Mouse (Mus musculus): Measurements from ENCODE around the gene Atp6v0a4. TPM values are rescaled to one million over a fixed set of nuclear protein-coding genes. Genes with fewer than 3 reads are reported as not detected.

Atp6v0a4 gene
- total RNA-seq, 2 experiments from 2014 or later = 0.72 to 1.4 TPM

DNA sequence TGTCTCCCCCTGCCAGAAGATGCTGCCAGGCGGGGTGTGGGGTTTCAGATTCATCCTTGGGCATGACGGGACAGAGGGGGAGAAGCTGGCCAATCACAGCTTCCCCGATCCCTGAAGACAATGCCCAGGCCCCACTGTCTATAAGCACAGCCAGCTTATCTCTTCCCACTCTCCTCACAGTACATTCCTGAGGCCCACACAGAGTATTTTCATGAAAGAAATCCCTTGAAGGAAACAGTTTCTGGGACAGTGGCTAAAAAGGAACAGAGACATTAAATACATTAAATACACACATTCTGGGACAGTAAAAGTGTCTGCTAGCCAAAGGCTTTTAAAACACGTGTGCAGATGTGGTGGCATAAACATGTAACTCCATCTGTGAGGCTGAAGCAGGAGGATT lies 44.0 kb downstream of the Atp6v0a4 start:
- DNase-seq = no peak

DNA sequence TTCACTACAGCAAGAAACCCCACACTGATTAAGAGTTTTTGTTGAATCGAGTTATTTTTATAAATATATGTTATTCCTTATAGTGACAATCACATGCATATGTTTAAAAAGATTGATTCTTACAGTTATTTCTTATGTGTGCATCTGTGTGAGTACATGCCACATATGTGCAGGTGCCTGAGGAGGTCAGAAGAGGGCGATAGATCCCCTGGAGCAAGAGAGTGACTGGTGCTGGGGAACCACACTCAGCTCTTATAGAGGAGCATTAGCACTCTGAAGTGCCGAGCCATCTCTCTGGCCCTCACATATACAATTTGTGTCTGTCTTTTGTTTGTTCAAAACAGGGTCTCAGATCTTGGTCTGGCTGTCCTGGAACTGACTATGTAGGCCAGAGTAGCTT lies 50.8 kb downstream of the Atp6v0a4 start:
- no peak for DNase-seq

DNA sequence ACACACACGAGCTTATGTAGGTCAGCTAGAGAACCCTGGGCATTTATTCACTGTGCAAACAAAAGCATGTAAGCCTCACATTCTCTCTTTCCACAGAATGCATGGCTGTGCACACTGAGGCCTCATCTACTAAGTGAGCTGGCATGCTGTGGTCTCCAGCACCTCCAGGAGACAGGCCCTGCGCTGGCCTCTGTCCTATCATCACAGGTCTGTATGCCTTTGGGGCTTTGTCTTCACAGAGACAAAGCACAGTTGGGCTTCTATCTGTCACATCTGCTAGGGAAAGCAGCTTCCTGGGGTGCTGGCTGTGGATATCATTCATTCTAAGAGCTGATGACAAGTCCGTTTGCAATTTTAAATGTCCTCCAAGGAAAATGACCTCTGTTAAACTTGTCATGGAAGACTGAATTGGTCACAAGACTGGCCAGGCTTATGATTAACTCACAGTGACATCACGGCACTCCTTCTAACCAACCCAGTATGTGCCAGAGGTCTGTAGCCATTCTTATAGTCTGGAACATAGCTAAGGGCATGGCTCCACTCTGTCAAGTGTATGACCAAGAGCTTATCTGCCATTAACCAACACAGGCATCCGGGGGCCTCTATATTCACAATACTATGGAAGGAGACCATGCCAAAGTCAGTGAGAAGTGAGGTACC lies 52.1 kb downstream of the Atp6v0a4 start:
- DNase-seq = no peak

DNA sequence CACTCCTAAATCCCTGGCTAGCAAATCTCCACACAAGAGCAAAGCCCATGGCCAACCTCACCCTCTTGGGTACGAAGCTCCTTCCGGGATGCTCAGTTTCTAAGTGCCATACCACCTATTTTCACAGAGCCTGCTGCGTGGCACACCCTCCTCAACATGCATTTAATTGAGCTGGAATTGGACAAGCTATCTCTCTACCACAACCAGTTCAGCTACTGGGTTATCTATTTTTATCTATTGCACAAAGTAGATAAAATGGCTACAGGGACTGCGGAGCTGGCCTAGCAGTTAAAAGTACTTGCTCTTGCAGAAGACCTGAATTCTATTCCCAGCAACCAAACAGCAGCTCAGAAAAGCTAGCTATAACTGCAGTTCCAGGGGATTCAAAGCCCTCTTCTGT lies 53.1 kb downstream of the Atp6v0a4 start:
- DNase-seq = no peak

DNA sequence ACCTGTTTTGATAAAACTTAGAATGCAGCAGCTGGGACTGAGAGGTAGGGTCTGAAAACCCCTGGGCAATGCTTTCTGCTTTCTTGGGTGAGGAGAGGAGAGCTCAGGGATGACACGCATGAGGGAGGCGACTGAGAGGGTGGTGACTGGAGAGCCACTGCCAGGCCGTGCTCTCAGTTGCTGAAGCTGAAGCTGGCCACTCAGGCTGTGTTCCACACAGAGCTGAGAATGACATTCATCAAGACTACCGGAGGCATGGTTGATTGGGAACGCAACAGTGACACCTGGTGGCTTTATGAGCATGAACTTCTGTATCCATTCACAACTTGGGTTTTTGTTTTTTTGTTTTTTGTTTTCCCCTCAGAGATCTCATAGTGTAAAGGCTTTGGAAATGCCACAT lies 58.2 kb downstream of the Atp6v0a4 start:
- DNase-seq = peak; percentile 57 to 69

DNA sequence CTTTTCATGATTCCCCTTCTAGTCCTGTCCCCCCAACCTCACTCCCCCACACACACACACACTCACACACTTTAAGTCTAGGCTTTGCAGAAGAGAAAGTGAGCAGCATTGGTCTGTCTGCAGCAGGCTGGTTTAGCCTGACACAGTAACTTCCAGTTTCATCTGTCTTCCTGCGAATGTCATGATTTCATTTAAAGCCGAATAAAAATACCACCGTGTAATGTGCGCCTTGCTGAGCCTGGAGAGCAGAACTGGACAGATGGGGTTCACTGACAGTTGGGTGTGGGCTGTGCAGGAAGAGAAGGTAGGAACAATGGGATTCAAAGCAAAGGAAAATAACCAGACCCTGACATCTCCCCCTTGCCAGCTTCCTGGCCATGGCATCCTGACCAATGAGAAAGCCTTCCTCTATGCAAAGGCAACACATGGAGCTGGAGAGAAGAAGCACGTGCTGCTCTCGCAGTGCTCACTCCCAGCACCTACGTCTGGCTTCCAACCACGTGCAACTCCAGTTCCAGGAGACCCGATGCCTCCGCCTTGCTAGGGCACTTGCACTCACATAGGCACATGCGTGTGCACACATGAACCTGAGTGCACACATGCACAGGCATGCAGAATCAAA lies 58.8 kb downstream of the Atp6v0a4 start:
- DNase-seq = peak in 1 of 2 experiments; percentile 8

DNA sequence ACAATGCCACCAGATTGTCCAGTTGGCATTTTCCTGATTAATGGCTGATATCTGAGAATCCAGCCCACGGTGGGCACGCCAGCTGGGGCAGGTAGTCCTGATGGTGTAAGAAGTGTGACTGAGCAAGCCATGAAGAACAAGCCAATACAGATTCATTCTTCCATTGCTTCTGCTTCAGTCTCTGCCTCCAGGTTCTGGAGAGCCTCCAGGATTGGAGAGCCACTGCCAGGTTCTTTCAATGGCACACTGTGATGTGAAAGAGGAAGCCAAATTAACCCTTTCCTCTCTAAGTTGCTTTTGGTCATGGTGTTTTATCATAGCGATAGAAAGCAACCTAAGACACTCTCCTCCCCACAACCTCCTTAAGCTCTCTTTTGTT lies 59.3 kb downstream of the Atp6v0a4 start:
- no peak for DNase-seq

DNA sequence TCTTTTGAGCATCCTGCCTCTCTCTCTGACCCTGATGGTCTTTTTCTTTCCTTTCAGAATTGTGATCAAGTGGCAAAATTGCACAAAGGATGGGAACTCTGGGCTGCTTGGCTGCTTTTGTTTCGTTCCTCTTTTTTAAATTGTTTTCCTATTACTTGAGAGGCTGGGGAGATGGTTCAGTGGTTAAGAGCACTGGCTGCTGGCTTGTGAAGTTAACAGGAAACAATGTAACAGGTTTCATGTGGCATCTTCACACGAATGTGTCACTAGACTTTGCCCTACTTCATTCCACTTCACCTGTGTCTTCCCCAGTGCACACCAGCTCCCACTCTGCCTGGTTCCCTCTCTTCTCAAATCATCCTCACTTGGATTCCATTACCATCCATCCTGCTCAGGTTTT lies 59.8 kb downstream of the Atp6v0a4 start:
- no peak for DNase-seq

DNA sequence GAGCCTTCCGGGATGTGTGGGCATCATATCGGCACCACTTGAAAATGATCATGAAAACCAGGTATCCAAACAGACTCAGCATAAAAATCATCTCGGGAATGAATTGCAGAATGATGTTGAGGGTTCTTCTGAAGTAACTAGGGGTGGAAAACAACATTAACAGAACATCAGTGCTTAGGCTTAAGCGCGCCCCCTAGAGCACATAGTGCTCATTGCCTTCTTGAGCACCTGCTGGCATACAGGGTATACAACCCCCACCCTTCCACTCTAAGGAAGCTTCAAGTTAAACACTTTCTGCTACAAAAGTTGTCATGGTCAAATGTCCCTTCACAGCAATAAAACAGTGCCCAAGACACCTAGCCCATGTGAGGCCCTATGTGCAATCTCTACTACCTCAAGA lies 65.6 kb downstream of the Atp6v0a4 start:
- no peak for DNase-seq

DNA sequence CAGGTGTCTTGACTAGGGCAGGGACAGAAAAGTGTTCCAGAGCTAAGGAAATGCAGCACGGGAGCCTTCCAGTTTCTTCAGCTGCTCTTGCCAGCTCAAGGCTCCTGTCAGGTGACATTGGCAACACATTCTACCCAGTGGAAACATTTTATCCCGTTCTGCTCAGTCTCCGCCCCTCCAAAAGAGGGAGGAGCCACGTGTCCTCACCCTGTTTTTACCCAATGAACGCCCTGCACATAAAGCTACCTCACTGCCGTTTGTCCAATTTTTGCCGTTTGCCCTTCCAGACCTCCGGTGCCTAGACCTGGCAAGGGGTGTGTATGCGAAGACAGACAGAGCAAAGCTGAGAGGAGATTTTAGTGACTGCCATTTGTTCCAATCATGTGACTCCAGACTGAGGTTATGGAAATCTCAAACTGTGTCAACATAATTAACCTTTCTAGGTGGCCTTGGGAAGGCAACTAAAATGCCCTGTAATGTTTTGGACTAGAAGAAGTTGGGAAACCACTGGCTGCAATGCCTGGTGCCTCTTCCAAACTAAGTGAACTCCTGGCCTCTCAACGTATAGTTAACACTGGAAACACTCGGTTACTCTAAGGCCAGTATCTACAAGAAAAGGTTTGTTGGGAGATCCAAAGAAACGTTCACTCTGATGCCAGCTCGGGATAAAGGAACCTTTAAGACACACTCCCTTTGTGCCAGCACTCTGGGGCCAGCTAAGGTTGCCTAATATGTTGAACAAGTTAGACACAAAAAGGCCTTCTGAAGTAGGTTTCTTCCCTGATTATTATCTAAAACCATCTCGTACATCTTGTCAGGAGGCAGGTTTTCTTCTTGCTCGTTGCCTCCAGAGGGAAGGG lies 68.7 kb downstream of the Atp6v0a4 start:
- no peak for DNase-seq

DNA sequence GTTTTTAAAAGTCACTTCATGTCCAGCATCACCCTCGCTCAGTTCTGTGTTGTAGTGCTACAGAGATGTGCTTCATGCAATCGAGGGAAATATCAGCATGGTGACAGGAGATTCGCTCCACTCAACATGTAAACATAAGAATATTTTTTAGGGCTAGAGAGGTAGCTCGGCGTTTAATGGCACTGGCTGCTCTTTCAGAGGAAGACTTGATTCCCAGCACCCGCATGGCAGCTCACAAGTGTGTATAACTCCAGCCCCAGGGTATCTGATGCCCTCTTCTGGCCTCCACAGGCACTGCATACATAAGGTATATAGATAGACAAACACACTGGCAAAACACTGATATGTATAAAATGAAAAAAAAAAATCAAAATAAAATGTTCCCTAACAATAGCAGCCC lies 74.8 kb downstream of the Atp6v0a4 start:
- no peak for DNase-seq

DNA sequence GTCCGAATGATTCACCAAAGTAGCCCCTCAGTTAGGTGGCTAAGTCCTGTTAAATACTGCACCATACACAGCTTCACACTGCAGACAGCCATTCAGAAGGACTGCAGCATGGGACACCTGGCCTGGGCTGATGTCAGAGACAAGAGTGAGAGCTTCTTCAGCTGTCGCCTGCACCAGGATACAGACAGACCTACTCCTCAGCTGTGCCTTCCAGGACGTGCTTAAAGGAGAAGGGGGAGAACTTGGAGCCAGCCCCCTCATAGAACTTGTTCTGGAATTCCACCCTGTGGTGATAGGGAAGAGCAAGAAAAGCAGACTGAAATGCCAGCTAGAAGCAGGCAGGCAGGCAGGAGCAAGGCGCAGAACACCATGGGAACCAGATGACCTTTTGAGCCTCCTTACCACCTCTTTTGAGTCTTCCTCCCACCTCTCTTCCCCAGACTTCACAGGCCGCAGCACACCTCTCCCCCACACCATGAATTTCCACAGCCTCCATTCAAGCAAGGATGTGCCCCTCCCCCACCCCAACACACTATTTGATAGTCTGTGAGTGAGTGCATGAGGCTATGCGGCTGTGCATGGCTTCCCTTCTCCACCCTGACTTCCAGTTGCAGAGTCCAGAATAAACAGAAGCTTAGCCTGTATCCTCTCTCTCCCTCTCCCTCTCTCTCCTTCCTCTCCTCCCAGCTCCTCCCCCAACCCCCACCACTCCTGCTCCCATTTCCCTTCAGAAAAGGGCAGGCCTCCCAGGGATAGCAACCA lies 75.4 kb downstream of the Atp6v0a4 start:
- peak; percentile 42 for DNase-seq

DNA sequence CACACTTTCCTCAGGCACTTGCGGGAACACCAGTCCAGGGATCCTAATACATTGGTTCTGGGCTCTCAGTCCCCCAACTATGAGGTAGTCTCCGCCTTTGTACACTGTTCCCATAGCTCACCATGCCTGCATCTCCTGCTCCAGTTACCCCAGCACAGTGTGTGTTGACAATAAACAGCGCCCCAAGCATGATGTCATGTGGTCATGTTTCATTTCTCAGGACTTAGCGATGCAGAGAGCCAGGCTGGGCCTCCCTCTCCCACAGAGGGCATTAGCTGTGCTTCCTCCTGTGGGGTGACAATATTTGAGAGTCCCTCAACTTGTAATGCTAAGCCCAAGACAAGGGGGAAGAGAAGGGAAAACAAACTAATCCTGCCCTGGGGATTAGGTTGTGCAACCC lies 76.4 kb downstream of the Atp6v0a4 start:
- DNase-seq = peak; percentile 33 to 41

DNA sequence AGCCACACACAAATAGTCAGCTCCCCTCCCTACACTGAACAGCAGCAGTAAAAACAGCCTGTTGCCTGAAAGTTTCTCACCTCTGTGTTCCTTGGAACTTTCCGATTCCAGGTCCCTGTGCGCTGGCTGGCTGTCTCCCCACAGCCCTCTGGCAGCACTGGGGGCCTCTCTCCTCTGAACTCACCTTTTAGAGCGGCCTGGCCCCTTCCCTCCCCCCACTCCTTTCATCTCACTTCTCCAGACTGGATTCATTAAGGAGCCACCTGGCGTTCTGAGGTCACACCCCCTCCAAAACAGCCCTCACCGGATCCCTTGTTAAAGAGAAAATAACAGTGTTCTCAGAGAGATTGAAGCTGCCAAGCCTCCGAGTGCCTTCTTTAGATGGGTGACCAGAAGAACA lies 77.5 kb downstream of the Atp6v0a4 start, which contains the start of gene Svopl:
Gene Svopl, minus strand, starts transcription at position 159 of the 400 bp plus-strand sequence.
- DNase-seq = no peak

DNA sequence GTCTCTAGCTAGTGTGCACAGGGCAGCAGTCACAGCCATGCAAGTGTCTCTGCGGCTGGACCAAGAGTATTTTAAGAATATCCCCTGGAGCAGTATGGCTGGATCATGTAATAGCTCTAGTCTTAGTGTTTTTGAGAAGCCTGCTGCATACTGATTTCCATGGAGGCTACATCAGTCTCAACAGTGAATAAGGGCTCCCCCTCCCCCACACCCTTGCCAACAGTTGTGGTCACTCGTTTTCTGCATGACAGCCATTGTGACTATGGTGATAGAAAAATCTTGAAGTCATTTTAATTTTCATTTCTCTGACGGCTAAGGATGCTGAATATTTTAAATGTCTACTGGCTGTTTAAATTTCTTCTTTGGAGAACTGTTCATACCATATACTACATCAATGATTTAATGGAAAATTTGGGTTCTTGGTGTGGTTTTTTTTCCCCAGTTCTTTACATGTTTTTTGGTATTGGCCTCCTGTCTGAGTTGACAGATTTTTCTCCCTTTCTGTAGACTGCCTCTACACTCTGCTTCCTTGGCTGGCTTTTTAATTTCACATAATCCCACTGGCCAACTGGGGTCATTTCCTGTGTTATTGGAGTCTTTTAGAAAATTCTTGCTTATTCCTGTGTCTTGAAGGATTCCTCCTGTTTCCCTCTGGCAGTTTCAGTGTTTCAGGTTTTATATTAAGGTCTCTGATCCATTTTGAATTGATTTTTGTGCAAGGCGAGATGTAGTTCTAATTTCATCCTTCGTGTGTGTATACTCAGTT lies 91.4 kb downstream of the Atp6v0a4 start:
- DNase-seq = peak; percentile 25 to 38

DNA sequence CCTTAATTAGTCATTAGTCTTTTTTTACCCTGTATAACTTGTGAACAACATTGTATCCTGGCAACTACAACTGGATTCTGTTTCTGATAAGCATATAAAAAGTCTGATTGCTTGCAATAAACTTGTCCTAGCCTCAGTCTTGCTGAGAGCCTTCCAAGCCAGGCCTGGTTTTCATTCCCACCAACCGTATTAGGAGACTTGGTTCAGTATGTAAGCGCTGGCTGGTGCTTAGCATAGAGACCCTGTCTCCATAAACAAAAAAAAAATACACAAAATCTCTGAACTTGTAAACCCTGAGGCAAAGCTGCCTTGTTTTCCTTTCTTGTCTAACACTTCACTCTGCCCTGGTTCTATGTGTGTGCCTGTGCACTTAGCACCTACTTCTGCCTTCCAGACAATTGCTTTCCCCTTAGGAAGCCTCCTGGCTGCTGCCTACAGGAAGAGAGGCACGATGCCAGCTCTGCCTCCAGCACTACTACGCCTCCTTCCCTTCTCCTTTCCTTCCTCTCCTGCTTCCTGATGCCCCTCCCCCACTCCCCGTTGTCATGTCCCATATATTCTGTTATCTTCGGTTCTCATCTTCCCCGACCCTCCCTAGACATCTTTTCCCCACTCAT lies 92.4 kb downstream of the Atp6v0a4 start:
- DNase-seq = peak; percentile 30 to 32

DNA sequence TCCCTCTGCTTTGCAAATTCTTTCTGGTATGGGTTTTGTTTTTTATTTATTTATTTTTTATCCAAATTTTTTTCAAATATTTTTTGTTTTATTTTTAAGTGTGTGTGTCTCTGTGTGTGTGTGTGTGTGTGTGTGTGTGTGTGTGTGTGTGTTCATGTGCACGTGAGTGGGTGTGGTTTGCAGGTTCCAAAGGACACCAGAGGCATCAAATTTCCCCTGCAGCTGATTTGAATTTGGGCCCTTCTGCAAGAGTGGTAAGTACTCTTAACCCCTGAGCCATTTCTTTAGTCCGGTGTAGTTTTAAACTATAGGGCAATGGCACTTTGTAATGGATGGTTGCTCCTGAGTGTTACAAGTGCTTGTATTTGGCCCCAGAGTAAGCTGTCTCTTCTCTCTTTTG lies 96.2 kb downstream of the Atp6v0a4 start:
- no peak for DNase-seq

DNA sequence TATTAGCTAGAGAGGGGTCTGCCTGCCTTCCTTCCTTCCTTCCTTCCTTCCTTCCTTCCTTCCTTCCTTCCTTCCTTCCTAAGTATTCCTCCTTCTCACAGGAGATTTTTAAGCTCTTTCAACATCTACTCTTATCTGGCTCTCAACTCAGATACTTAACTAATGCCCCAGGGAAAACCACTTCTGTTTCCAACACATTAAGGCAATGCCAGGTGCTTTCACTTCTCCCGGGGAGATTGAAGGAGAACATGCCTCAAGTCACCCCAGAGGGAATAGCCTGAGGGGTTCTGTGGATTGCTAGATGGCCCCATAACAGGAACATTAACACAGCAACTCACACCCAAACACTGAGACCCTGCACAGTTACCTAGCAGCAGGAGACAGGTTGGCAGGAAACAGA lies 96.6 kb downstream of the Atp6v0a4 start:
- no peak for DNase-seq

DNA sequence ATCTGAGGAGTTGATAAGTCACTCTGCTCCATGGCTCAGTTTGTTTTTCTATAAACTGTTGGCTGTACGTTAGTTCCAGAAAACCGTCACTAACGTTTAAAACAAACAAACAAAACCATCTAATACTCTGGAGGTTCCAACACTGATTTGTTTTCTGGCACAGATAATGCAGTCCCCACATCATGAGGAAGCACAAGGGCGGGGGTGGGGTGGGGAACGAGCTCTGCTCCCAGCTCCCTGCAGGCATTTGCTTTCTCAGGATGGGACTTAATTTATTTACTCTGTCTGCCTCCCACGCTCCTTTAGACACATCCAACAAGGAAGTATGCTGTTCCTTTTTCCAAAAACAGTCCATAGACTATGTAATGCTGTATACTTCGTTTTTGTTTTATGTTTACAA lies 101.1 kb downstream of the Atp6v0a4 start:
- peak in 1 of 2 experiments; percentile 21 for DNase-seq

DNA sequence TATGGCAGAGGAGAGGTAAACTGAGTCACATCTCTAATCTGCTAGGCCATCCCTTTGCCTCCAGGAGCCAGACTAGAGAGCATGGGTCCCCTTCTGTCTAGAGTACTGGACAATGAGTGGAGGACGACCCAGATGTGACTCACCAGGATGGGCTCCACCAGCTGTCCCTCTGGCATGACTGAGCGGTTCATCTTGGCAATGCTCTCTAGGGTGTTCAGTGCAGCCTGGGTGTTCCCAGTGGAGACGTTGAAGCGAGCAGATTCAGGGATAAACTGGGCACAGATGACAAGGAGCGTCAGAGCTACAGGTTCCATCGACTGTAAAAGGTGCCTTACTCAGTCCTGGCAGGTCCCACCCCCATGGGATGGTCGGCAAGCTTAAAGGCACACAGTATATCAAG lies 103.0 kb downstream of the Atp6v0a4 start:
- DNase-seq = no peak

DNA sequence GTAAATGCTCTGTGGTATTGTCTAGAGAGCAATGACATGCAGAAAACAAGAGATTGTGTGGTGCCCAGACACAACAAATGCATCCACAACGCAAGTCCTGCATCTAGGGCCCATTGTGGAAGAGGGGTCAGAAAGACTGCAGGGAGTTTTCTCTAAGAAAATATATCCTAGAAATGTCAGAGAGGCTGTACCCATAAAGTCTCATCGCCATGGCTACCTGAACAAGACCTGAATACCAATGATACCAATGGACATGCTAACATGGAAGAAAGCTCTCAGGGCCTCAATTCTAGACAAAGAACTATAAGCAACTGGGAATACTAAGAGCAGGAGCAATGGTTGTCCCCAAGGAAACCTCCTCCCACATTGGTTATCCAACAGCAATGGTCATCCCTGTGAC lies 111.6 kb downstream of the Atp6v0a4 start:
- DNase-seq = no peak
